Mouse (Mus musculus) left cerebral cortex, adult 2 months (tissue): ENCODE measurements around the gene Nckap5. TPM values are rescaled to one million over a fixed set of nuclear protein-coding genes. Genes with fewer than 3 reads are reported as not detected.

ENCODE experiments used
- DNase-seq, 2 experiments: peaks; one replicate each; pipeline ENCODE4 v3.0.0; 2021 to 2022; ENCODE audit warnings: low spot score in 2 of 2, mixed read lengths in 1 of 2; ENCODE audit errors: extremely low spot score in 1 of 2
- H3K27ac ChIP-seq: fragments of 200-600 bp; 2 replicates; pipeline ENCODE4 v1.8.1; 2022
- H3K4me3 ChIP-seq: fragments of 200-600 bp; 2 replicates; pipeline ENCODE4 v1.8.1; 2022
- CTCF ChIP-seq: fragments of 200-600 bp; IDR thresholded peaks from 2 replicates; pipeline ENCODE4 v1.8.1; 2022; ENCODE audit warnings: antibody characterized with exemption, mild to moderate bottlenecking, moderate library complexity
- intact Hi-C: fragments of 180-260 bp; cut with DNase I; formaldehyde crosslinking; loops from one replicate; pipeline ENCODE4 v1.15.1; 2025
- total RNA-seq, 2 experiments: library from RNA; stranded (reverse); gene quantifications; 2 replicates each; pipeline ENCODE4 v1.2.3; 2021

The Nckap5 gene
- total RNA-seq, 2 experiments from 2014 or later, result 5.6 to 9.9 TPM

DNA sequence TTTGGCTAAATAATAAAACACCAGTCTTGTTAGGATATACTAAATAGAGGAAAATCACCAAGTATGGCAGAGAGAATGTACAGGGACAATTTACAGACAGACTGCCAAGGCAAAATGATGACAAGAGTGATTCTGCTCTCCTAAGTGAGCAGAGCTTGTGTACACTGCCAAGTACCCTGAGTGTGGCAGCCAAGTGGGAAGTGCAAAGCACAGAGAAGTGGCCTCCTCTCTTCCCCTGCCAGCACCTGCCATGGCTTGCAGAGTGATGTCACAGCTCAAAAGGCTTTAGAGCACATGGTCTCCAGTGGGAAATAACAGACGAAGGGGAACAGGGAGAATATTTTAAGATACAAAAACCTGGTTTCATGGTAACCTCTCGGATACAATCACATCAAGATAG, 488.8 kb downstream of the Nckap5 start:
- DNase-seq, result no peak
- no peak for TF ChIP-seq CTCF
- intact Hi-C loops, result no loop called here
- Histone ChIP-seq H3K27ac (no peak overlapping the region), H3K4me3 (no peak overlapping the region)

DNA sequence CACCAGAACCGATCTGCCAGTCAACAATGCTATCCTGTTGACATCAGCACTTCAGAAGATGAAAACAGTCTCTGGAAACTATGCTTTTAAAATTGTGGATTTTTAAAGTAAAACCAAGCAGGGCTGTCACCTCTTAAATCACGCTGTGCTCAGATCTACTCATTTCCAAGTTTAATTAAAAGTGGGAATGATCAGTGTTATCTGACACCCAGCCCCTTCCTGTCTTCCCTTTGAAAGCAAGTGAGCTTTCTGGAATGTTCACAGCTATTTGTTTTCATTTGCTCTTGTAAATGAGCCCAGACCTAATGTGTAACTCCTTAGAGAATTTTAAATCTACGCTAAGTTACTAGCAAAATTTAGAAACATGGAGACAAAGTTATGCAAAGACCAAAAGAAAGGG, 491.3 kb downstream of the Nckap5 start:
- intact Hi-C loops, result loop anchor here (10.0 kb wide), 1 partner anchor 726 kb away; no protein-coding TSS in a partner anchor
- H3K4me3 ChIP-seq, result no peak overlapping the region
- H3K27ac ChIP-seq, result no peak overlapping the region
- DNase-seq, result no peak
- TF ChIP-seq CTCF, result no peak

DNA sequence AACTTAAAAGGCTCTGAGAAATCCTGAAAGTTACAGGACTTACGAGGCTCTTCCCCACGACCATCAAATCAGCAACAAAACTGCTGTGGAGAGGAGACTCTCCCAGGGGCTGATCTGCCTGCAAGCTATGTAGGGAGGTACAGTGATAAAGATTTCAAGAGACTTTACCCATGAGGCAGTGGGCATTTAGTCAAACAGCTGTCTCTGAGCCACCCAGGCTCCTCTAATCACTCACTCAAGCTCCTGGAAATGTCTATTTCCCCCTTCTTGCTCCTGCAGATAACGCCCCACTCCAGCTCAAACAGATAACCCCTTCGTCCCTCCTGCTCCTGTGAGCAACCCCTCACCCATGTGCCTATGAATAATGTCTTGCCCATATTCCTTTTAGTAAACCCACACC, 496.4 kb downstream of the Nckap5 start:
- no peak for TF ChIP-seq CTCF
- DNase-seq, result no peak
- intact Hi-C loops, result loop anchor here (10.0 kb wide), 1 partner anchor 731 kb away; no protein-coding TSS in a partner anchor
- no peak overlapping the region for H3K27ac ChIP-seq
- no peak overlapping the region for H3K4me3 ChIP-seq

DNA sequence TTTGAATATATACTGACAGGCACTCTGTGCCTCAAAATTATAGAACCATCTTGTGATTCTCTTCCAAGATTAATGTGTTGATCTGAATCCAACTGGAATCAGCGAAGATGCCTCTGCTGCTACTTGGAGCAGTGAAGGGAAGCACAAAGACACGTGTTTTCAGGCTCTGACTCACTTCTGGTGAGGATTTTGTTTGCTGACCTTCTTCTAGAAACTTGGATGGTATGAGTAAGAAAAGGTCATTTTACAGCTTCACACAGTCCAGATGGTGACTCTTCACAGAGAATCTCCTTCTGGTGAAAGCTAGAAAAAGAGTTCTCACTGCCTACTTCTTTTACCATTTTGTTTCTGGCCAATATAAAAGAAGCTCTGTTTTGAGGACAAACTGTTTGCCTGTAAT, 498.6 kb downstream of the Nckap5 start:
- TF ChIP-seq CTCF, result no peak
- intact Hi-C loops, result loop anchor here (2.0 to 10.0 kb wide), 2 partner anchors 67 to 733 kb away; no protein-coding TSS in a partner anchor
- no peak overlapping the region for H3K4me3 ChIP-seq
- DNase-seq, result peak in 1 of 2 experiments; percentile 26
- peak overlapping the region; percentile 55; the same call in 1 of the 2 replicates for H3K27ac ChIP-seq

DNA sequence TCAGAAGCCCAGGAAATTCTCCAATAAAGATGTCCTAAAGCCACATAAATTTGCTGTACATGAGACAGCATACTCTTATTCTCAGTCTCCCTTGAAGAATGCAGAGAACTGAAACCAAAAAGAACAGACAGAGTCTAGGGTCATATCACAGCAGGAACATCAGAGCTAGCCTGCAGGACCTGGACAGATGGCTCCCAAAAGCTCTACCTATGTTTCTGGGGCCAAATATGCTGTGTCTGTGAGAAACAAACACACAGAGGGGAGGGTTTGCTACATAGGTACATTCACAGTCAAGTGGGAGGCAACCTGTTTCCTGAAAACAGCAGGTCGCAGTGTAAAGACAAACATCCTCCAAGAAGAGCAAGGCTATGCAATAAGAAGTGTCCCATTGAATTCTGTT, 509.9 kb downstream of the Nckap5 start:
- no peak for TF ChIP-seq CTCF
- no peak overlapping the region for H3K27ac ChIP-seq
- intact Hi-C loops, result no loop called here
- DNase-seq, result no peak
- no peak overlapping the region for H3K4me3 ChIP-seq

DNA sequence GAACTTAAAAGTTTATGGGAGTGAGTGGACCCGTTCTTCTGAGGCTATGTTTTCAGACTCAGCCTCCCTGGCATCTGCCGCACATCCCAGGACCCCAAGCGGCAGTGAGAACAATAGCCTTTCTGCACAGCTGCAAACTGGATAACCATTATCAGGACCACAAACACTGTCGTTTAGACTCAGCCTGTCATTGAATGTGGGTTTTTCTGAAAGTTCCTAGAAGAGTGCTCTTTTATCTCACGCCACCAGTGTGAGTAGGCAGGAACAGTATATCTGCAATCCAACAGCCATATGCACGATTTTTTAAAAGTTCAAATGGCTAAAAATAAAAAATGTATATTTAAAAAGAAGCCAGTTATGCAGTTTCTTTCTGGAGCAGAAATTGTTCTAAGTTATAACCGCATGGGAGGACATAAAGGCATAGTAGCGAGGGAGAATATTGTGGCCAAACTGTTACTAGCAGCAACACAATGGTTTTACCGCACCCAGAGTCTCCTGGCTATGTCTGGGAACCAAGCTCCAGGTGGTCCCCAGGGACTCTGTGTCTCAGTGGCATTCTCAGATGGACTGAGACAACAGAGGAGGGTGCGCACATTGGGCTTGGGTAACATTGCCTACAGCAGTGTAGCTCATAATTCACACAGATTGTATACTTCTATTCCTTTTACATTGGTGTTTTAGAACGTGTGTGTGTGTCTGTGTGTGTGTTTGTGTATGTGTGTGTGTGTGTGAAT, 512.6 kb downstream of the Nckap5 start:
- intact Hi-C loops, result no loop called here
- TF ChIP-seq CTCF, result no peak; the same call in 1 of the 2 replicates
- no peak for DNase-seq
- Histone ChIP-seq H3K4me3 (no peak overlapping the region), H3K27ac (no peak overlapping the region)

DNA sequence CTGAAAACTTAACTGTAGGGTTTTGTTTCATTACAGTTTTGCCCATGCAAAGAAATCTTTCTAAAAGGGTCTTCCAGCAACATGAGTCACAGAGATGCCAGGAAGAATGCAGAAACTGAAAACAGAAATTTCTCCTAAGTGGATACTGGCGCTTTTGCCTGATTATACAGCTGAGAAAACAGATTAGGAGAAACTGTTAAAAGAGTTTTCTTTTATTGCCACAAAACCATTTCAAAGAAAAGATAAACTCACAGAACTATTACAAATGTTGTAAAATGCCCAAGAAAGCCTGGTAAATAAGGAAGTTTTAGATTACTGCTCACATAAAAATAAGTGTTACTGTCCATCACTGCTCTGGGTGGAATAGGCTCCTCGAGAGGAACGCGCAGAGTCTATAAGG, 513.3 kb downstream of the Nckap5 start:
- Histone ChIP-seq H3K27ac (no peak overlapping the region), H3K4me3 (no peak overlapping the region)
- DNase-seq, result no peak
- no peak for TF ChIP-seq CTCF
- intact Hi-C loops, result no loop called here

DNA sequence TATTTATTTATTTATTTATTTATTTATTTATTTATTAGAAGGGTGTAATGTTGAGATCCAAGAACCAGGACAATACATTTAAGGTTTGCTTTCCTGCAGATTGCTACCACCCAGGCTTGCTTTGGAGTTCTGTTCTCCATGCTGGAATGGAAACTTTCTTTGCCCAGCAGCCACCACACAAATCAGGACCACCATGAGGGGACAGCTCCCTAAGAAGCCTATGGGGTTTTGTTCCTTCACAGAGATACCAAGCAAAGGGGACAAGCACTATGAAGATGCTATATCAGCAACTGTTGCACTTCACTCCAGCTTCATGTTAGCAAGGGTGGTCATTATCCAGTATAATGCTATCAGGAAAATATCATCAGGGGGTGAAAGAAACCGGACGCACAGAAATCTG, 513.7 kb downstream of the Nckap5 start:
- no peak overlapping the region for H3K27ac ChIP-seq
- intact Hi-C loops, result no loop called here
- TF ChIP-seq CTCF, result no peak
- no peak overlapping the region for H3K4me3 ChIP-seq
- DNase-seq, result no peak

DNA sequence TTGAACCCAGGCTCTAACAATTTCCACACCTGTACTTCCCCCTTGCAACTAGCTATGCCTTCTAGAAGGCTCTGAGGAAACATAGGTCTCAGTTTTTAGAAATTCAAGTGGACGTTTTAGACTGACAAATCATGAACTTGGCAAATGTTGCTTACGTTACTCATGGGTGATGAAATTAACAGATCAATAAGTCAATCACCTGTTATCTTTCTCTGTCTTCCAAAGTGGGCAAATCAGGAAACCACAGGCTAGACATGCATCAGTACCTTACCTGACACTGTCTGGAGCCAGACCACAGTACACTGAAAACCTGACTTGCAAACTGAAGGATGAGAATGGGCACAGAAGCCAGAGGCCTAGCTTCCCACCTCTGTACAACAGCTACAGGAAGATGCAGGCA, 529.5 kb downstream of the Nckap5 start:
- intact Hi-C loops, result no loop called here
- Histone ChIP-seq H3K4me3 (no peak overlapping the region), H3K27ac (no peak overlapping the region)
- DNase-seq, result no peak
- TF ChIP-seq CTCF, result no peak

DNA sequence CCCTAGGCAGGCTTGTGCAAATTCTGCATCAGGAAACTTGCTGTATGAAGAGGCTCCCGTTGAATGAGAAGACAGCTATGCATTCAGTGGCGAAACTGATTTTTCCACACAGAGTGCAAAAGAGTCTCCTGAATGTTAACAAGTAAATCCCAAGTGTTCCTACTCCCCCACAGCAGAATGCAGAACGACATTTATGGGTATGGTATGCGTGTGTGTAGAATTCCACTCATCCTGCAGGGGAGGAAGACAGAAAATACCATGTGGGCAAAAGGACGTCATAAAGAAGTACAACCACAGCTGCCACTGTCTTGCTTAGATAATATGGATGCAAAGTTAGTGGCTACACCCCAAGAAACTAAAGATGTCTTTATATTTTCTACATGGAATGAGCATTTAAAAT, 565.7 kb downstream of the Nckap5 start:
- H3K27ac ChIP-seq, result no peak overlapping the region
- no peak overlapping the region for H3K4me3 ChIP-seq
- intact Hi-C loops, result loop anchor here (2.0 kb wide), 1 partner anchor 68 kb away; no protein-coding TSS in a partner anchor
- TF ChIP-seq CTCF, result no peak; the same call in 1 of the 2 replicates
- peak in 1 of 2 experiments; percentile 28 for DNase-seq

DNA sequence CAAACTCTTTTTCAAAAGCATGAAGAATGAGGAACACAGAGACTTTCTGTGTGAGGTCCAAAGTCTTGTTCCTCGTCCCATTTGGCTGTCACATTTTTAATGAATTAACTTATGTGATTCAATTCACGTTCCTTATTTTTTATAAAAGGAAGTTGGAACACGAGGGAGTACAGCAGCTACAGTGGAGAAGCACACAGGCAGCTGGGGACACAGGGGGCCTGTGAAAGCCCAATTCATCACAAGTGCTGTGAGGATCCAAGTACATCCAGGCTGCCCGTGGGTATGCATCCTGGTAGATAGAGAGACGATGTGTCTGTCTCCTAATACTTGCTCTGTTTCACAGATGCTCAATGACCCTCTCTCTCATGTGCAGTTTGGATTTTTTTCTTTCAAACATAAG, 576.2 kb downstream of the Nckap5 start:
- DNase-seq, result no peak
- no peak overlapping the region for H3K4me3 ChIP-seq
- H3K27ac ChIP-seq, result no peak overlapping the region
- intact Hi-C loops, result no loop called here
- TF ChIP-seq CTCF, result no peak

DNA sequence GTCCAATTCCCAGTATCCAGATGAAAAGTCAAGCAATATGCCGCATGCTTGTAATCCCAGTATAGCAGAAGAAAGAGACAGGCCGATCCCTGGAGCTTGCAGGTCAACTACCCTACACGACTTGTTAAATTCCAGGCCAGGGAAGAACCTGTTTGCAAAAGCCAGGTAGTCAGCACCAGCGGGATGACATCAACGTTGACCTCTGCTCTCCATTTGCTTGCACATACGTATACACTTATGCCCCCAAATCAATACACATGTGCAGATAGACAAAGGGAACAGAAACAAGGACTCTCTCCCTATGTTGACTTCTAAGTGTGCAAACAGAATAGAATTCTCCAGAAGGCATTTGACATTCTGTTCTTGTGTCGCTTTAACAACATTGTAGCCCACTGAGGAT, 576.7 kb downstream of the Nckap5 start:
- H3K4me3 ChIP-seq, result no peak overlapping the region
- intact Hi-C loops, result no loop called here
- no peak for TF ChIP-seq CTCF
- DNase-seq, result no peak
- no peak overlapping the region for H3K27ac ChIP-seq

DNA sequence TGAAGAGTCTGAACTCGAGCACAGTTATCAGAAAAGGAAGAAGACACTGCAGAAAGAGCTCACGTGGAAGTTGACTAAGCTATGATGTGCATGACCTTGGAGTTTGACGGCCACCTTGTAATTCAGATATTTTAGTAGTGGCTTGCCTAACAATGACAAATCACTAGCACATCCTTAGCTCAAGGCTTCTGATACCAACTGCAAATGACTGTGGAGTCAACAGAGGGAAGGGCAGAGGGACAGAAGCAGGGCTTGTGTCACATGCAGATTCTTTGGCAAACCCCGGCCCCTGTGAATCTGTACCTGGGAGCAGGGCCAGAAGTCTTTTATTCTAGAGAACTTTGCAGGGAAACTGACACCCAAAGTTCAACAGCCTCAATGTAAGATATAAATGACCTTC, 597.4 kb downstream of the Nckap5 start:
- TF ChIP-seq CTCF, result no peak
- intact Hi-C loops, result no loop called here

More for the DNA sequence above, 597.4 kb downstream of the Nckap5 start:
- no peak overlapping the region for H3K4me3 ChIP-seq
- H3K27ac ChIP-seq, result no peak overlapping the region
- DNase-seq, result no peak
